Mouse (Mus musculus) lung, adult 10 weeks (tissue): ENCODE data around the gene Hist1h3f. TPM values are rescaled to one million over a fixed set of nuclear protein-coding genes. Genes with fewer than 3 reads are reported as not detected.

ENCODE experiments used
- polyA plus RNA-seq: library from polyadenylated mRNA; stranded (reverse); fragments of 350-450 nt; fragmentation: Illumina TruSeq; extraction: RNeasy Lipid Tissue Mini Kit (QIAGEN cat#74804); gene quantifications from one replicate; pipeline ENCODE4 v1.2.3, GENCODE M21; 2014; ENCODE audit warnings: low read depth, low replicate concordance; ENCODE audit not compliant: insufficient read depth

Gene Hist1h3f
- polyA plus RNA-seq, result not detected

DNA sequence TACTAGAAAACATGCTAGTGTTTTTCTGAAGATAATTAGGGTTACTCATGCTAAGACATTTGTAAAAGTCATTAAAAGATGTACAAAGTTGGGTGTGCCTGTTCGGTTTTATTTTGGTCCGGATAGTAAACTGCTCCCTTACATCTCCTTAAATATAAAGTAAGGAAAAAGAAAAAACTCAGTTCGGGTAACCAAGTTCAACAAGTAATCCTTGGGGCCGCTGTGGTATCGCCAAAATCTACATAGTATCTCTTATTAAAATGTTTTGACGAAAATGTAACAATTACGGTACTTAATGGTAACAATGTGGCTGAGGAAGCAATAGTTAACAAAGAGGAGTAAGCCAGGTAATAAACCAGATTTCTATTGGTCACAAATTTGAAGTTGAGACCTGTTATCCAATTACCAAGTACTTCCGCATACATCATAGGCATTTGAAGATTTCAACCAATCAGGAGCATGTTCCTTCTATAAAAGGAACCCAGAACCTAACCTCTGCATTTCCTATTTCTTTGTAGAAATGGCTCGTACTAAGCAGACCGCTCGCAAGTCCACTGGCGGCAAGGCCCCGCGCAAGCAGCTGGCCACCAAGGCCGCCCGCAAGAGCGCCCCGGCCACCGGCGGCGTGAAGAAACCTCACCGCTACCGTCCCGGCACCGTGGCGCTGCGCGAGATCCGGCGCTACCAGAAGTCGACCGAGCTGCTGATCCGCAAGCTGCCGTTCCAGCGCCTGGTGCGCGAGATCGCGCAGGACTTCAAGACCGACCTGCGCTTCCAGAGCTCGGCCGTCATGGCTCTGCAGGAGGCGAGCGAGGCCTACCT lies at the start of gene Hist1h3f:
Gene Hist1h3f (plus strand): TSS at position 88 of the 822 bp plus-strand sequence.

DNA sequence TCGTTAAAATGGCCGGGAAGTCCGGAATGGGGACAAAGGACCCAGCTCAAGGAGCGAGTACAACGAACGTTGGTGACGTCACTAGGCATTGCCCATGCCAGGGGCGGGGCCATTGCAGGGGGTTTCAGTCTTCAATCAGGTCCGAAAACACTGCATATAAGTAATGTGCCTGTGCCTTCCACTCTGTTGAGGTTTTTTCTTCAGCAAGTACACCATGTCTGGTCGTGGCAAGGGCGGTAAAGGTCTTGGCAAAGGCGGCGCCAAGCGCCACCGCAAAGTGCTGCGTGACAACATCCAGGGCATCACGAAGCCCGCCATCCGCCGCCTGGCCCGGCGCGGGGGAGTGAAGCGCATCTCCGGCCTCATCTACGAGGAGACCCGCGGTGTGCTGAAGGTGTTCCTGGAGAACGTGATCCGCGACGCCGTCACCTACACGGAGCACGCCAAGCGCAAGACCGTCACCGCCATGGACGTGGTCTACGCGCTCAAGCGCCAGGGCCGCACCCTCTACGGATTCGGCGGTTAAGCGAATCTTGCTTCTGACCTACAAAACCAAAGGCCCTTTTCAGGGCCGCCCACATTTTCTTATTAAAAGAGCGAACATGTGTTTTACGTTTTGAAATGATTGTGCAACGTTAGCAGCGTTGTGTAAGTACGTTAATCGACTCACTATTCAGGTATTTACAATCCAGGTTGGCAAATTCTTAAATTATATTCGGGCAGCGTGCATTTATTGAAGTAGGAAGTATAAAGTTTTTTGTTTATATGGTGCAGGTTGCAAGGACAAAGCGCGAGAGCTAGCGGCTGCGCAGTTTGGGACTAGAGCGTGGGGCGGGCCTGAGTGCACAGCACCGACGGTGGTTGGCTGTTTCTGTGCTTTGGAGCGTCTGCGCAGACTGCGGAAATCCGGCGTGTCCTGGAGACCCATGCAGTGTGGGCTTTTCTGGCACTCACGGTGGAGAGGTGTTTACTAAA lies 12.7 kb upstream of the Hist1h3f start, which contains the start of gene Hist1h4h:
Gene Hist1h4h (plus strand): TSS at position 150 of the 975 bp plus-strand sequence.

DNA sequence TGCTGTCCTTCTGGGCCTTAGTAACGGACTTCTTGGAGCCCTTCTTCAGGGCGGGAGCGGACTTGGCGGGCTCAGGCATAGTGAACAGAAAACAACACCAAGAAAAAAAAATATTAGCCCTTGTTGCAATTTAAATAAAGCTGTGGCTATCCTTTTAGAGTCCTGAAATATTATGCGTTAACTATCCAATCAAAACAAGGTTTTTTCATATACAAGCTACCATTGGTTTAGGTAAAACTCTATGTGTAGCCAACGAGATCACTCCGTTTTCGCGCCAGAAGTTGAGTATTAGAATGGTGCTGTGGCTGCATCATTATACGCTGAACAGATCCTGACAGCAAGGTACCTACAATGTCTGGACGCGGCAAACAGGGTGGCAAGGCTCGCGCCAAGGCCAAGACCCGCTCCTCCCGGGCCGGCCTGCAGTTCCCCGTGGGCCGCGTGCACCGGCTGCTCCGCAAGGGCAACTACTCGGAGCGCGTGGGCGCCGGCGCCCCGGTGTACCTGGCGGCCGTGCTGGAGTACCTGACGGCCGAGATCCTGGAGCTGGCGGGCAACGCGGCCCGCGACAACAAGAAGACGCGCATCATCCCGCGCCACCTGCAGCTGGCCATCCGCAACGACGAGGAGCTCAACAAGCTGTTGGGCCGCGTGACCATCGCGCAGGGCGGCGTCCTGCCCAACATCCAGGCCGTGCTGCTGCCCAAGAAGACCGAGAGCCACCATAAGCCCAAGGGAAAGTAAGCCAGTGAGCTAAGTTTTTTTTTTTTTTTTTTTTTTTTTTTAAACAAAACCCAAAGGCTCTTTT lies 10.1 kb upstream of the Hist1h3f start, which contains the start of gene Hist1h2af:
Gene Hist1h2af (plus strand): TSS at position 347 of the 808 bp plus-strand sequence.

DNA sequence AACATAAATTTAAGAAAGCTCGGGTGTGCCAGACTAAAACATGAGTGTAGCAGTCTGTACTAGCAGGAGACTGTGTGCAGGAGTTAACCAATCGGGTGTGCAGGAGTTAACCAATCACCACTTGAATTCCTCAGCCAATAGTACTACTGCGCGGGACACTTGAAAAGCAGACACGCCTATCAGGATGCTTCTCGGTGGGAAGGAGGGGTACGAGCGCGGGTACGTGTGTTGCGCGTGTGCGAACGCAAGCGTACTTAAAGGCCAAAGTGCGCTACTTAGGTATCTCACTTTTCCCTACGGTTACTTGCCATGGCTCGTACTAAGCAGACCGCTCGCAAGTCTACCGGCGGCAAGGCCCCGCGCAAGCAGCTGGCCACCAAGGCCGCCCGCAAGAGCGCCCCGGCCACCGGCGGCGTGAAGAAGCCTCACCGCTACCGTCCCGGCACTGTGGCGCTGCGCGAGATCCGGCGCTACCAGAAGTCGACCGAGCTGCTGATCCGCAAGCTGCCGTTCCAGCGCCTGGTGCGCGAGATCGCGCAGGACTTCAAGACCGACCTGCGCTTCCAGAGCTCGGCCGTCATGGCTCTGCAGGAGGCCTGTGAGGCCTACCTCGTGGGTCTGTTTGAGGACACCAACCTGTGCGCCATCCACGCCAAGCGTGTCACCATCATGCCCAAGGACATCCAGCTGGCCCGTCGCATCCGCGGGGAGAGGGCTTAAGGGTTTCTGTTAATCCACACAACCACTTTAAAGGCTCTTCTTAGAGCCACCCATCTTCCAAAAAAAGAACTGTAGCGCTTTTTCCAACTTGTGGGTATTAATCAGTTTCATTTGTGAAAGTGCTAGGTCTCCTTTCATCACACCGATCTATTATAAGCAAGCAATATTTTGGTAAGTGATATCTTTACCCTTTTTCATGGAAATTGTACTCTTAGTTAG lies 8.4 kb upstream of the Hist1h3f start, which contains the start of gene Hist1h3g:
Gene Hist1h3g (plus strand): TSS at position 286 of the 939 bp plus-strand sequence.

DNA sequence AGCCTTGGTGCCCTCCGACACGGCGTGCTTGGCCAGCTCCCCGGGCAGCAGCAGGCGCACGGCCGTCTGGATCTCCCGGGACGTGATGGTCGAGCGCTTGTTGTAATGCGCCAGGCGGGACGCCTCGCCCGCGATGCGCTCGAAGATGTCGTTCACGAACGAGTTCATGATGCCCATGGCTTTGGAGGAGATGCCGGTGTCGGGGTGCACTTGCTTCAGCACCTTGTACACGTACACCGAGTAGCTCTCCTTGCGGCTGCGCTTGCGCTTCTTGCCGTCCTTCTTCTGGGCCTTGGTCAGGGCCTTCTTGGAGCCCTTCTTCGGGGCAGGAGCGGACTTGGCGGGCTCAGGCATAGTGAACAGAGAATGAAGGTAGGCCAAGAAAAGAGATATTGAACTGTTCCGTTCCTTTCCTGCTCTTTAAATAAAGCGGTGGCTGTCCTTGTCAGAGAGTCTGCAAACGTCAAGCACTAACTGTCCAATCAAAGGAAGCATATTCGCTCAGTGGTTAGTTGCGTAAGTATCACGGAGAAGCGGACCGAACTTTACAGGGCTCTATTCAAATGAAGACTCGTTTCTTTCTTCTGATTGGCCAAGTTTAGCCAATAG lies 749 bp upstream of the Hist1h3f start, which contains the start of gene Hist1h2bh:
Gene Hist1h2bh (minus strand): TSS at position 394 of the 609 bp plus-strand sequence.

DNA sequence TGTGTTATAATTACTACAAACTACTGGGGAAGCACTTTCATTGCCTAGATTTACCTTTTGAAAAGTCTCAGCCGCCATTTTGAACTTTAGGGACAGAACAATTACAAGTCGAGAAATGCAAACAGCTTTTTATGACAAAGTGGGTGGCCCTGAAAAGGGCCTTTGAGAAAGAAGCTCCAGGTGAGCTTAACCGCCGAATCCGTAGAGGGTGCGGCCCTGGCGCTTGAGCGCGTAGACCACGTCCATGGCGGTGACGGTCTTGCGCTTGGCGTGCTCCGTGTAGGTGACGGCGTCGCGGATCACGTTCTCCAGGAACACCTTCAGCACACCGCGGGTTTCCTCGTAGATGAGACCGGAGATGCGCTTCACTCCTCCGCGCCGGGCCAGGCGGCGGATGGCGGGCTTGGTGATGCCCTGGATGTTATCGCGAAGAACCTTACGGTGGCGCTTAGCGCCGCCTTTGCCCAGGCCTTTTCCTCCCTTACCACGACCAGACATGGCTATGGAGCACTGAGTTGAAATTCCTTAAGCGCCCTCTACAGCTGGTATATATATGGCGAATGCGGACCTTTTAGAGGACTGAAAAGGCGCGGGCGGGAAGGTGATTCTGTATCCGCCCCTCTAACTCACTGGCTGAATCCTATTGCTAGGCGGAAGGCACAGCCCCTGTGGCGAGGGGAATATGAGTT lies 7.4 kb downstream of the Hist1h3f start, which contains the start of gene Hist1h4f:
Gene Hist1h4f (minus strand): TSS at position 503 of the 689 bp plus-strand sequence.

DNA sequence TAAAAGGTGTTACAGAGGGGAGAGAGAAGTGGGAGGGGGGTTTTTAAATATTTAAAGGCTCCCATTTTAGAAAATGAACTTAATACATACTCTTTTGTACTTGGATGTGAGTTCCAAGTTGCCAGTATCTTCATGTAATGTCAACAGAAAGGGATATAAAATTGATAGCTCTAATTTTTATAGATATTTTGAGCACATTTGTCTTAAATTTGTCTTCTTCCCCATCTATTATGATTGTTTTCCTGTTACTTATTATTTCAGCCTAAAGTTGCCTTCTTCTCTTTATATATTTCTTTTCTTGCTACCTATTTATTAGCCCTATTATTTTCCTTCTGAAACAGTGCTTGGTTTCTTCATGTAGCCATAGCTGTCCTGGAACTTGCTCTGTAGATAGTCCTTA lies 9.1 kb downstream of the Hist1h3f start, which contains the start of gene Hist1h1d:
Gene Hist1h1d (plus strand): TSS at position 301 of the 400 bp plus-strand sequence.

DNA sequence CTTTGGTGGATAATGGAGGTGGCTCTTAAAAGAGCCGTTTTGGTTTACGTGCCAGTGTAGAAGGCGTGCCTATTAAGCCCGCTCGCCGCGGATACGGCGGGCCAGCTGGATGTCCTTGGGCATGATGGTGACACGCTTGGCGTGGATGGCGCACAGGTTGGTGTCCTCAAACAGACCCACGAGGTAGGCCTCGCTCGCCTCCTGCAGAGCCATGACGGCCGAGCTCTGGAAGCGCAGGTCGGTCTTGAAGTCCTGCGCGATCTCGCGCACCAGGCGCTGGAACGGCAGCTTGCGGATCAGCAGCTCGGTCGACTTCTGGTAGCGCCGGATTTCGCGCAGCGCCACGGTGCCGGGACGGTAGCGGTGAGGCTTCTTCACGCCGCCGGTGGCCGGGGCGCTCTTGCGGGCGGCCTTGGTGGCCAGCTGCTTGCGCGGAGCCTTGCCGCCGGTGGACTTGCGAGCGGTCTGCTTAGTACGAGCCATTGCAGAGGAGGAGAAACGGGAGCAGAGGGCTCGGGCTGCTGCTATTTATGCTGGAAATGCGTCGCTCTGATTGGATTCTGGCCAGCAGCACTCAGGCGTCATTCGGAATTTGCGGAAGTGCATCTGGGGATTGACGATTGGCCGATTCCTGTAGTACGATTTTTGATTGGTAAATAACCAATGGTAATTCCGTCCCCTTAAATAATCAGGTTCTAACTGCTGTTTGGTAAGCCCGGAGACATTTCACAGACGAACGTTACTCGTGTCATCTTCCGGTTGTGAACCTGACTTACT lies 18.2 kb downstream of the Hist1h3f start, which contains the start of gene Hist1h3e:
Gene Hist1h3e (minus strand): TSS at position 487 of the 777 bp plus-strand sequence.

DNA sequence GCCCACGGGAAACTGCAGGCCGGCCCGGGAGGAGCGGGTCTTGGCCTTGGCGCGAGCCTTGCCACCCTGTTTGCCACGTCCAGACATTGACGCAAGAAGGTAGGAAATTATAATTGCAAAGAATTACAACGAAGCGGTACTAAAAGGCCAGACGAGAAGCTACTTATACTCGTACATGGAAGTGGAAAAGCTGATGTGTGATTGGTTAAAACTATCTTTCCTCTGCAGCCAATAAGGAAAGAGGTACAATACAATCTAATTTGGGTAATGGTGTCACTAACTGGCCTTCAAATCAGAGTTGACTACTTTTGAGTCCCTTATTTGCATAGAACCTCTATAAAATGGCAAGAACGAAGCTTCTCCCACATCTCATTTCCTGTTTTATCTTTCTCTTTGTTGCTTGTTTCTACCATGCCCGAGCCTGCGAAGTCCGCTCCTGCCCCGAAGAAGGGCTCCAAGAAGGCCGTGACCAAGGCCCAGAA lies 27.2 kb downstream of the Hist1h3f start, which contains the start of the genes Hist1h2ae and Hist1h2bg:
Gene Hist1h2ae (minus strand): TSS at position 199 of the 482 bp plus-strand sequence.
Gene Hist1h2bg (plus strand): TSS at position 375 of the 482 bp plus-strand sequence.

DNA sequence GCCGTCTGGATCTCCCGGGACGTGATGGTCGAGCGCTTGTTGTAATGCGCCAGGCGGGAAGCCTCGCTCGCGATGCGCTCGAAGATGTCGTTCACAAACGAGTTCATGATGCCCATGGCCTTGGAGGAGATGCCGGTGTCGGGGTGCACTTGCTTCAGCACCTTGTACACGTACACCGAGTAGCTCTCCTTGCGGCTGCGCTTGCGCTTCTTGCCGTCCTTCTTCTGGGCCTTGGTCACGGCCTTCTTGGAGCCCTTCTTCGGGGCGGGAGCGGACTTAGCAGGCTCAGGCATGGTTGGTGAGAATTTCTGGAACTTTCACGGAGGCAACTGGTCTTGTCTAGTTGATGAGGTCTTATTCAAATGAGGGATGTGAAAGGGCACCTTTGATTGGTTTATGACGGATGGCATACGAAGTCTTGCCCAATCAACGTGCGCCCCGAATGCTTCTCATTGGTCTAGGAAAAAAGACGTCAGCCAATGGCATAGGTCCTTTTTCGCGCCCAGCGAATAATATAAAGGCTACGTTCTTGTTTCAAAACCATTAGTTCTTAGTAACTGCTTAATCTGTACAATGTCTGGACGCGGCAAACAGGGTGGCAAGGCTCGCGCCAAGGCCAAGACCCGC lies 30.2 kb downstream of the Hist1h3f start, which contains the start of the genes Hist1h2bf and Hist1h2ad:
Gene Hist1h2bf (minus strand): TSS at position 299 of the 627 bp plus-strand sequence.
Gene Hist1h2ad (plus strand): TSS at position 484 of the 627 bp plus-strand sequence.

DNA sequence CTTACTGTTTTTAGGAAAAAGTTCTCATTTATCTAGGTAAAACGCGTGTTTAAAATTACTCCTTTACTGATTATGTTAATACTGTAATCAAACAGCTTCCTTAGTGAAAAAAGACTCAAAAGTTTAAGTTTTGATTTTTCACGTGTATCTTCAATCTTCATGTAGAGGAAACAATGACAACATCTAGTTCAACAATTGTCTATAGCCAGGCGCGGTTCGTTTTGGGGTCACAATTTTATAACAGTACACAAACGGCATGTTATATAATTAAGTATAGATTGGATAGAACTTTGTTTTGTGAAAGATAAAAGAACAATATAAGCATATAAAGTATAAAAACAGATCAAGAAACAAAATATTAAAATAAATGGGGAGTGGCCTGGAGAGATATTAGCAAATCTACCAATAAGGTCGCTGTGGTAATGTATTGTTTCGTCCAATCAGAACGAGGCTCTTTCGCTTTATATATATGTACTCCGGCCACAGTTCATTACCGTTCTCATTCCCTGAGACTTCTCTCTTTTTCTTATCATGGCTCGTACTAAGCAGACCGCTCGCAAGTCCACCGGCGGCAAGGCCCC lies 31.5 kb downstream of the Hist1h3f start, which contains the start of gene Hist1h3d:
Gene Hist1h3d (plus strand): TSS at position 493 of the 581 bp plus-strand sequence.

DNA sequence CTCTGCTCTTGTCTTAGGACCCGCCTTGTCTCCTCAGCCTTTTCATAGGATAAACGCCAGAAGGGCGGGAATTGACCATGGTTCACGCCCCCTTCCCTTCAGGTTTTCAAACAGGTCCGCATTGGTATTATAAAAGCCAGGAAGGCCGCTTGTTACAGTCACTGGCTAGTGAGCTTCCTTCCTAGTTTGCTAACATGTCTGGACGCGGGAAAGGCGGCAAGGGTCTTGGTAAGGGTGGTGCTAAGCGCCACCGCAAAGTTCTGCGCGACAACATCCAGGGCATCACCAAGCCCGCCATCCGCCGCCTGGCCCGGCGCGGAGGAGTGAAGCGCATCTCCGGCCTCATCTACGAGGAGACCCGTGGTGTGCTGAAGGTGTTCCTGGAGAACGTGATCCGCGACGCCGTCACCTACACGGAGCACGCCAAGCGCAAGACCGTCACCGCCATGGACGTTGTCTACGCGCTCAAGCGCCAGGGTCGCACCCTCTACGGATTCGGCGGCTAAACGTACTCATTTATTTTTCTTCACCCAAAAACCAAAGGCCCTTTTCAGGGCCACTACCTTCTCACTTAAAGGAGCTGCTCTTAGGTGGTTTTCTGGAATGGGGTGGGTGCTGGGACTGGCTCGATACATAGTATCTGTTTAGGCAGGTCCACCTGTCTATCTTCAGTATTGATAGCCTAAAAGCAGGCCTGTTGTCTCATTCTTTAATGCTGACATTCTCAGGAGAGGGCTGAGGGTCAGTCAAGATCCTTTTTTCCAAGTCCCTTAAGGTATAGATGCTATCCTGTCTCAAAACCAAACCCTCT lies 37.8 kb downstream of the Hist1h3f start, which contains the start of gene Hist1h4d:
Gene Hist1h4d (plus strand): TSS at position 191 of the 811 bp plus-strand sequence.

